ENCODE assay signal across 8 mouse cellular contexts in genomic region chr6:145793109-145793593, GRCm38 (mm10). TPM values are rescaled to one million over a fixed set of nuclear protein-coding genes. Genes with fewer than 3 reads are reported as not detected.
DNase-seq lines count a peak whose midpoint lies in the region; ATAC-seq and TF ChIP-seq lines count a peak whose summit lies in the region.

No protein-coding gene starts in this region.

- no peak for TF ChIP-seq CTCF in thymus, adult 2 months (IDR thresholded peaks at IDR 0.05; ENCODE audit: borderline replicate concordance, control insufficient read depth, extremely low read depth, insufficient read depth, low read length, poor library complexity)

- no peak overlapping the region for H3K27ac ChIP-seq in thymus, adult 2 months (ENCODE audit: control insufficient read depth, insufficient read depth, low read length)

- no peak for TF ChIP-seq POLR2A in thymus, adult 2 months (IDR thresholded peaks at IDR 0.05; ENCODE audit: control insufficient read depth, extremely low read depth, insufficient read depth, low read length, poor library complexity)

- H3K4me1 ChIP-seq in thymus, adult 2 months (replicated peaks; ENCODE audit: control insufficient read depth, insufficient read depth, low read length): no peaks in the 10 kb centered on the region

- H3K36me3 ChIP-seq in thymus, adult 2 months (ENCODE audit: control insufficient read depth, insufficient read depth, low read length): no peaks in the 10 kb centered on the region

- H3K4me3 ChIP-seq in thymus, adult 2 months (ENCODE audit: control insufficient read depth, insufficient read depth, low read length): no peak overlapping the region

- H3K27me3 ChIP-seq in thymus, adult 2 months (ENCODE audit: control insufficient read depth, insufficient read depth, low read length): no peaks in the 10 kb centered on the region

- 14% methylated on average over 4 of the region's 4 CpGs for WGBS in thymus, adult 2 months

- peak; percentile 93 for ATAC-seq in megakaryocyte progenitor cell, adult 5-6 weeks (replicated peaks; ENCODE audit: poor library complexity)

- DNase-seq in thymus, adult 2 months: peak; percentile 38
- no peak for DNase-seq in thymus, adult 18-20 months
- DNase-seq in c-Kit-positive CD71-positive TER-119-positive erythroid progenitor cells, embryonic 14.5 days (ENCODE audit: low spot score): peak; percentile 10
- peak; percentile 79 for DNase-seq in forelimb bud, embryonic 11.5 days (ENCODE audit: low read depth, low spot score)
- peak; percentile 61 for DNase-seq in hindlimb bud, embryonic 11.5 days (ENCODE audit: extremely low spot score, low read depth, low spot score)
- peak; percentile 43 to 60 for DNase-seq in left cerebral cortex, adult 18-20 months (ENCODE audit: low spot score in 2 of 2)
- DNase-seq in telencephalon, adult 2 months (ENCODE audit: low read depth, low spot score): peak; percentile 32

RNA-seq across cellular contexts. Expression of gene Rassf8, which starts 46.6 kb away (rescaled TPM):
- 3.0 and 5.3 TPM in 2 replicates for polyA plus RNA-seq in thymus, adult 2 months (2012; rRNA removed)
- 10 to 100 TPM; 16.3 to 18.9 TPM for total RNA-seq in left cerebral cortex, adult 18-20 months (2021)
- 8.3 and 11.5 TPM in 2 replicates for total RNA-seq in megakaryocyte progenitor cell, adult 5-6 weeks (2015)
- 11.9 and 14.8 TPM in 2 replicates for total RNA-seq in megakaryocyte progenitor cell, adult 5-6 weeks (2017)

Comparison
In these comparisons a context has a peak if more than half of its experiments do, and no peak if none do; other contexts are left out.
1. DNase-seq: peak in thymus, adult 2 months (single experiment), c-Kit-positive CD71-positive TER-119-positive erythroid progenitor cells, embryonic 14.5 days (single experiment), forelimb bud, embryonic 11.5 days (single experiment), hindlimb bud, embryonic 11.5 days (single experiment), left cerebral cortex, adult 18-20 months (2 of 2) and telencephalon, adult 2 months (single experiment); none in thymus, adult 18-20 months (0 of 2).